Mouse (Mus musculus) cerebellum, adult (tissue): ENCODE measurements around the gene Ick.
"Not testable (repeated sequence)": the region's sequence is repeated elsewhere in the genome, so short reads cannot be mapped to it uniquely, and the experiment has no call there.

Source experiments
- ATAC-seq: cut with Nextera tagmentation; 2 replicates; pipeline ENCODE4 v1.9.2; 2017; ENCODE audit warnings: mild to moderate bottlenecking, moderate library complexity, mixed read lengths; ENCODE audit not compliant: insufficient number of reproducible peaks, low FRiP score, low TSS enrichment

Gene Ick

DNA sequence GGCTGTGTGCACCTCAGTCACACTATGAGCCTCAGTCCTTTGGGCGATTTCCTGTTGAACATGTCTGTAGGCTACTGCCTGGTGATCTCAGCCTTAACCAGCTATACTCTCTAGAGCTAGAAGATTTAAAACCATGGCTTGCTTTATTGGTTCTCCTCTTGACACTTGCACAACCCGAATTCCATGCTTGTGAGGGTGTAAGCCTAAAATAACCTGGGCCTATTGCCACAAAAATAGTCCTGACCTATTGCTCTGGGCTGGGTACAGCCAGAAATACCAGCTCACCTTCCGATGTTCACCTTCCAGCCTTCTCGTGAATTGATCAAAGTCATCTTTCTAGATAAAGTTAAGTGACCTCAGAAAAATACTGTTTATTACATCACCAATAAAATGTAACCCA, 30.5 kb downstream of the Ick start:
- no peak for ATAC-seq

DNA sequence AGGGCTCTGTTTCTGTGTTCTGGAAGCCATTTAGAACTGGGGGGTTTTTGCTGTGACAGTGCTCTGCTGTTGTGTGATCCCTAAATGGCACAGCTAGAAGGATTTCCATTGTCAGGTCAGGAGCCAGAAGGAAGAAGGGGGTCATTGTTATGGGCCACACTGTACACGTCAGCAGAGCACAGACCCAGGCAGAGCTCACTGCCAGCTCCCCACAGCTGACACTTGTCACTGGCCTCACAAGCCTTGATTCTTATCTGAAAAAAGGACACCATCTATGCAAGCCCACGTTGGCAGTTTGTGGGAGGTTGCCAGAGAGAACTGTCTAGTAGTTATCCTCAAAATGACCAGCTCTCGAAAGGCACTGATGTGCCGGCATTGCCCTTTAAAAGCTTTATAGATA, 37.1 kb downstream of the Ick start:
- no peak for ATAC-seq

DNA sequence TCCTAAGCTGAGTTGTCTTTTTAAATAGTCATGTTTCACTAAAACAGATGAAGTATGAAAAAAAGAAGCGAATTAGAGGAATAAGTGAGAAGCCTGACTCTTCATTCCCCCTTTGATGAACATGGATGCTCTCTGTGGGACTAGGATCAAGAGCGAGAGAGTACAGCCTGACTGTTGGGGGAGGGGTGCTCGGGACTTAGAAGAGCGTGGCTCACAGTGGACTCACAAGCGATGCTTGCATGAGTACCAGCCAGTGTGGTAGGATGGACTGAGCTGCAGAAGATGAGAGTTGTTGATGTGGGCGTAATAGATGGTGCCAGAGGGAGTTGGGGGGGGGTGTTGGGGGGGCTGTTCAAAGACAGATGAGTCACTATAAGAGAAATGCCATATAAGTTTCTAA, 37.6 kb downstream of the Ick start:
- no peak for ATAC-seq

DNA sequence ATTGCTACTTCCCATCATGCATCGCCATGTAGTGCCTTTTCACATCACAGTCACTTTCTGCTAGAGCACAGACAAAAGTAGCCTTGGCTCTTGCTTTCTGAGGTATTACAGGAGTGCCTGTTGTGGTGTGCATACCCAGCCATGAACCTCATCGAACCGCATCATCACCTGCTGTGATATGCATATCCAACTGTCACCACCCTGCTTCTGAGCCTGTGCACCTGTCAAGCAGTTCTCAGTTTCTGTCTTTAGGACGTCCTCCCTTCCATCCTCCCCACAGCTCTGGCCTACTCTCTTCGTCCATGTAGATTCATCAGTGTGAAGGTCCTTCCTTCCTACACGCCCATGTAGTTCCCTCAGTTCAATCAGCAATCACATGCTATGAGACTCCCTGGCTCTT, 39.2 kb downstream of the Ick start:
- ATAC-seq = no peak

DNA sequence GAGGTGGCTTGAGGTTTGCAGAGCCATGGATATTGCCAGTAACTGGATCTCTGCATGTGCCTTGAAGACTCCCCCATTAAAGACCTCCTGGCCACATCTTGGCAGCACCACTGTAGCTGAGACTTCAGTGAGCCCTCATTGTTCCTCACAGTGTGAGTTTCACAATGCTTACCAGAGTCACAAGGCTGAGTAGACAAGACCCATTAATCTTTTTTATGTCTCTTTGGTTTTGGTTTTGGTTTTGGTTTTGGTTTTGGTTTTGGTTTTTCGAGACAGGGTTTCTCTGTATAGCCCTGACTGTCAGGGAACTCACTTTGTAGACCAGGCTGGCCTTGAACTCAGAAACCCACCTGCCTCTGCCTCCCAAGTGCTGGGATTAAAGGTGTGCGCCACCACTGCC, 40.8 kb downstream of the Ick start:
- not testable (repeated sequence) for ATAC-seq

DNA sequence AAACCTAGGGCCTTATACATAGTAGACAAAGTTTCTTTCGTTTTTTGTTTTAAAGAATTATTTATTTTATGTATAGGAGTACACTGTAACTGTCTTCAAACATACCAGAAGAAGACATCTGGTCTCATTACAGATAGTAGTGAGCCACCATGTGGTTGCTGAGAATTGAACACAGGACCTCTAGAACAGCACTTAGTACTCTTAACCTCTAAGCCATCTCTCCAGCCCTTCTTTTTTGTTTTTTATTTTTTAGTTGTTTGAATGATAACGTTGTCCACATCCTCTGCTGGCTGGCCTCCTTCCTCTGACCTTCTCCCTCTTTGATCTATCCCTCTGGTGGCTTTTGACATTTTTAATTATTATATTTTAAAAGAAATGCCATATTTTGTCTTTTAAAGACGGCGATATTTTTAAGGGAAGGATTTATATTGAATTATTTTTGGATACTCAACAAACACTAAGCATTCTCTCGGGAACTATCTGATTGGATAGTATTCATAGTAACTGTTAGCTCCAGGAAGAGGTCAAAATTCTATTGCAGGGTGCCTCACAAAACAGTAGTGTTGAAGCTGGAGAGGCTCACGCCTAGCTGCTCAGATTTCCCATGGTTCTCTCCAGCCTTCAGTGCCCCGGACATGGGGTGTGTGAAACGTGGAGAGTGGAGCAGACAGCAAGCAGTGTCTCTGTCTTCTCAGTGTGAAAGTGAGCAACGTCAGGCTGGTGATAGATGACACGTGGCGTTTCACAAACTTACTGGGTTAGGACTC, 45.4 kb downstream of the Ick start:
- ATAC-seq = no peak

DNA sequence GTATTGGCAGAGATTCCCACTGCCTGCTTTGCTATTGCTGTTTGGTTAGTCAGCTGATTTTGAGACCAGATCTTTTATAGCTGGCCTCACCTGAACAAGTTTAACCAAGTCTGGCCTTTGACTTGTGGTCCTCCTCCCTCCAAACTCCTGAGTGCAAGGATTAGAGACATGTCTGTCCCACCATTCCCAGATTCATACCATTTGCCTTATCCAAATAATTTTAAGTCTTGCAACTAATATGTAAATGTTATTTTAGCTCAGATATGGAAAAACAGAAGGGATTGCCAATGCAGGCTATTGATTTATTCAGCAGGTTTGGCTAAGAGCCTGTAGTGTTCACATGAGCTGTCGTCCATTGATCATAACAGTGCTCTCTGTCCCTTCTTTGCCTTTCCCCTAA, 48.2 kb downstream of the Ick start:
- no peak for ATAC-seq

DNA sequence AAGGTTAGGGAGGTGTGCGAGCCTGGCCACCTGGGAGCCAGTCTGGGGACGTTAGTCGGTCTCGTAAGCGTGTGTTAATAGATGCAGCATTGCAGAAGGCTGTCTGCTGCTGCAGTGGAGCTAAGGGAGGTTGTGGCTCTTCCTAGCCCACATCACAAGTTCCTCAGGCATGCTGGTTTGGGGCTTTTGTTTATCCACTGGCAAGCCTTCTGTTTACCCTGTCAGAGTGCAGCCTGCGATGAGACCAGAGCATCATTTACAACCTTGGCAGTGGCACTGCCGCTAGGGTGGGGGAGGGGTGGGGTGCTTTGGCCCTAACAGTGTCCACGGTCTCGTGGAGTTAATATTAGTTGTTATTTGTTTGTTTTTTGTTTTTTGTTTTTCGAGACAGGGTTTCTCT, 54.3 kb downstream of the Ick start:
- no peak for ATAC-seq

DNA sequence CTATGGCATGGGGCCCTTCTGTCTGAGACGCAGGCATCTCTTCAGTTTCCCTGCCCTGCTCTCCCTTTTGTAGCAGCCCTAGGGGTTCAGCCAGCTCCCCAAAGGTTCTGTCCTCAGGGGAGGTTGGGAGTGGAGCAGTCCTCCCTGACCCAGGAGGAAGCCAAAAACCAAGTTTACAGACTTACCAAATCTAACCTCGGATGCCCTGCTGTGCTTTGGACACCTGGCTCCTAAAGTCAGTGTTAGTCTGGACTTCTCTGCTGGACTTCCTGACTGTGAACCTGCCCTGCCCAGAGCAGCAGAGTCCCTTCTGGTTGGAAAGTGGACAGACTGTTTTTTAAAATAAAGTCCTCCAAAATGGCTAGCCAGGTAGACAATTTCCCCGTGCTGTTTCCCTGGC, 55.7 kb downstream of the Ick start:
- no peak for ATAC-seq

DNA sequence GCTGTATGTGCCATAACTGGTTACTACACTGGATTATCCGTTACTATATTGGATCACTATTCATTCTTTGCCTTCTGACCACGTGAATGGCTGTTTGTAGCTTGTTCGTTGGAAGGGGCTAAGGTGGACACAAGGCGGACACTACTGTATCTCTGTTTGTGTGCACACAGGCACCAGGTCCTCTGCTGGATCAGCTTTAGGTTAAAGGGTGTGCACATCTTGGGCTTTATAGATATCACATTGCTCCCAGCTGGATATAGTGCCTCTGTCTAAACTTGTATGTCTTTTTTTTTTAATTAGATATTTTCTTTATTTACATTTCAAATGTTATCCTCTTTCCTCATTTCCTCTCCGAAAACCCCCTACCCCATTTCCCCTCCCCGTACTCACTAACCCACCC, 56.5 kb downstream of the Ick start:
- no peak for ATAC-seq

DNA sequence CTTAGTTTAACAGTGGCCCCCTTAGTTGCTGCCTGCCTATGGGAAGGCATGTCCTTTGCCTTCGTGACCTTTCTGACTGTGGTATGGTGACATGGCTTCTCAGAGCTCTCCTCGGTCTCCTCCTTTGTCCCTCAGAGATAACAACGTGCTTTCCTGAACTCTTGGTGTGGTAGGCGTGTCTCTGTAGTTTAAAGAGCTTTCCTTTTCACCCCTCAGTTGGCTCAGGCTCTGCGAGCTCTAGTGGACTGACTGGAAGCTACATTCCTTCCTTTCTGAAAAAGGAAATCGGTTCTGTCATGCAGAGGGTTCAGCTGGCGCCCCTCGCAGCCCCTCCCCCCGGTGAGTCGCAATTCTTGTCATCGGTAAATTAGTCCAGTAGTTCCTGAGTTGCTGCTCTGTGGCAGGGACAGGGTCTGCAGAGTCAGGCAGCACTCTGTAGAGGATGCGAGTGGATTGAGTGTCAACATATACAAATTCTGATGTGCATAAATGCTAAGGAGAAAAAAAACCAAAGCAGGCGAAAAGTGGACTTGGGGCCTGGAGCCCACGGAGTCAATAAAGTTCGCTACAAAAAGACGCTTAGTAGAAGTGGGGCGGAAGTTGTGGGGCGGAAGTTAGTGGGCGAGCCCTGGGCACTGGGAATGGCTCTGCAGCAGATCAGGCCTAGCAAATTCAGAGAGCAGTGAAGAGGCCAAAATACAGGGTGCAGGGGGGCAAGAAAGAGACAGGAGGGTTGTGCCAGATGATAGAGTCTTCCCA, 57.9 kb downstream of the Ick start:
- no peak for ATAC-seq

DNA sequence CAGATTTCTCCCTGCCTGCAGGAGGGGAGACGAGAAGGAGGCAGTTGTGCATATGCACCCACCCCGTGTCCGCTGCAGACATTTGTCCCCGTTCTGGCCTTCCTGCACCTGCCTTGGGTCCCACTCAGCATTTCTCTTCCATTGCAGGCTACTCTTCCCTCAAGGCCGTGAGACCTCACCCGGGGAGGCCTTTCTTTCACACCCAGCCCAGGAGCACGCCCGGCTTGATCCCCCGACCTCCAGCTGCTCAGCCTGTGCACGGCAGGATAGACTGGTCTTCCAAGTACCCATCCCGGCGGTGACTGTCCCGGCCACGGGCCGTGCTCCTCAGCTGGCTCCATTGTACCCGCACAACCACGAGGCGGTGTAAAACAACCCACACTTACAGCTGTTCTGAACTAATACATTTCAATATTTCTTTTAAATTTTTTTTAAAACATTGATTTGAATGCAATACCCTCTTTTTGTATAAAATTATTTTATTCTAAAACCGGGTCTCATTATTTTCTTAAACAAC, 58.5 kb downstream of the Ick start:
- ATAC-seq = no peak

DNA sequence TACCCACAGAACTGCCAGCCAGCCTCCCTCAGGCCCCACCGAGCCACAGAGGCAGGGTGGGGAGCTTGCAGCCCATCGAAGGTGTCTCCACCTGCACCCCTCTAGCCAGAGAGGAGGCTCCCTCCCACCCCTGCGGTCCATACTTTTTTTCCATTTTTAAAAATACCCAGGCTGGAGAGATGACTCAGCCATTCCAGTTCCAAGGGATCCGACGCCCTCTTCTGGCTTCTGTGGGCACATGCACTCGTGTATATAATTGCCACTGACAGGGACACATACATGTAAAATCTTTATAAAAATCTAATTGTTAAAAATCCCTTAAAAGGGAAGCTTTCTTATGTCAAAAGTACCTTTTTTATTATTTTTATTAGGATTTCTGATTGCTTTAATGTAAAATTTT, 59.9 kb downstream of the Ick start:
- no peak for ATAC-seq

DNA sequence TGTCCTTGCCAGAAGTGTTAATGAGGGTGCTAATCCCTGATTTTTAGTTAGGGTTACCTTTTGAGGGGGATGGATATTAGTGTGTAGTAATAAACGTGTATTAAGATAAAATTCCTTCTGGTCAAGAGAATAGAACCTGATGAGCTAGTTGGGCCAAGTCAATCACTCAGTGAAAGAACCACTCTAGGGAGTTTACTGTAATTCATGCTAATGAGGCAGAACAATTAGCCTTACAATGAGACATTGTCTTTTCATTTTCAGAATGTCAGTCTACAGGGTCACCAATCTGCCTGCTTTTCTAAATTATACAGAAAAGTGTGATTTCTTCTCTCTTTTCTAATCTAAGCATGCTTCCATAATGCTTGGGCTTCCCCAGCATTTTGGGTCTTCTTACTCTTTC, 65.0 kb downstream of the Ick start:
- no peak for ATAC-seq

DNA sequence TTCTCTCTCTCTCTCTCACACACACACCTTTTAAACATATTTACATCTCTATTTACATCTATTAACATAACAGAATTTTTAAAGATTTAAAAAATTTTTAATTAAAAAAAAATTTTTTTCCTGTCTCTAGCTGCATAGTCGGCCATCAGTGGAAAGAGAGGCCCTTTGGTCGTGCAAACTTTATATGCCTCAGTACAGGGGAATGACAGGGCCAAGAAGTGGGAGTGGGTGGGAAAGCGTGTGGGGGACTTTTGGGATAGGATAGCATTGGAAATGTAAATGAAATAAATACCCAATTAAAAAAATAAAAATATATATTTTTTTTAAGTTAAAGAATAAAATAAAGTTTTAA, 65.9 kb downstream of the Ick start:
- not testable (repeated sequence) for ATAC-seq

DNA sequence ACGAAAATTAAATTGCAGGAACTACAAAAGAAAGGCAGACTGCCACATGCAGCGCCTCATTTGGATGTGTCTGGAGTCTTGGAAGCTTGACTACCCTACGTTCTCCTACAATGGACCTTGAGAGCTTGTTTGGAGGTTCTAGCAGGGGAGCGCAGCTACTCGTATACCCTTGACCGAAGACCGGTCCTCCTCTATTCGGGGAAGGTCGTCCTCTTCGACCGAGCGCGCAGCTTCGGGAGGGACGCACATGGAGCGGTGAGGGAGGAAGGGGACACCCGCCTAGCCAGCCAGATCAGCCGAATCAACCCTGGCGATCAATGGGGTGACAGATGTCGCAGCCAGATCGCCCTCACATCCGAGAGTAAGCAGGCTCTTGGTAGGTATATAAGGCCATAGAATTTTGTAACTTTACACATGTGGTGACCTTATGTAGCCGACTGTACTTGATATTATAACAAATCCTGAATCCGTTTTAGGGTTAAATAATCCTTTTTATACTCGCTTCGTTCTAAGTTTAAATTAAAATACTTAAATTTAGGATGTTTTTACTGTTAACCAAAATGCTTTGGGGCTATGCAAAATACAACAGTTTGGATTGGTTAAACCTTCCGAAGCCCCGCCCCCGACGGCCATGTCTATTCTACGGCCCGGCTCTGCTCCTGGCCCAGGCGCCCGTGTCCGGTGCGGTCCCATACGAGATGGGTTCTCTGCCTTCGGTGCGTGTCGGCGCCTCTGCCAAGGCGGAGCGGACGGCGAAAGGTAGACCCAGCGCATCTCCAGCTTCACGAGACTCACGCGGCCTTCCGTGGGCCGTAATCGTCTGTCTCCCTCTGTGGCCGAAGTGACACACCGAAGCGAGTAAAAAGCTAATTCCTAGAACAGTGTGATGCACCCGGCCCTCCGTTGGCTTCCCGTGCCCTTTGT, 66.5 kb downstream of the Ick start:
- peak; percentile 97 for ATAC-seq

DNA sequence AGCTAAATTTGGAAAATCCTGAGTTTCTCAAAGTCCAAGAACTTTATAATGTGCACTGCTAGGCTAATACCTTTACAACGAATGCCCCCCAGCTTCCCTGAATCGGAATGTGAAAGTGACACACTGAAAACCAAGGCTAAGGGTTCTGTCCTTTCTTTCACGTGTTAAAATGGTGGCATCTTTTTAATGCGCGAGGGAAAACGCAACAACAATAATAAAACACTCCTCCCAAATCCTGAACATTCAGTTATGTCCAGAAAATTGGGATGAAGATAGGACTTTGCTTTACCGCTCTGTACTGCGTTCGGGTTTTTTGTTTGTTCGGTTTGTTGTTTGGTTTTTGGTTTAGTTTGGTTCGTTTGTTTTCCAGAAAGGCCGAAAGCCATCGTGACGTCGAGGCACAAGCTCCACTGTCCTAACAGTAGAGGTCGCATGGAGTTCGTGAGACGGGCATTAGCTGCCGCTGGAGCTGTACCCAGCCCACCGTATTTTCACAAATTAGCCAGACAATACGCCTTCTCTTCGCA, 67.3 kb downstream of the Ick start:
- ATAC-seq = peak; percentile 65

DNA sequence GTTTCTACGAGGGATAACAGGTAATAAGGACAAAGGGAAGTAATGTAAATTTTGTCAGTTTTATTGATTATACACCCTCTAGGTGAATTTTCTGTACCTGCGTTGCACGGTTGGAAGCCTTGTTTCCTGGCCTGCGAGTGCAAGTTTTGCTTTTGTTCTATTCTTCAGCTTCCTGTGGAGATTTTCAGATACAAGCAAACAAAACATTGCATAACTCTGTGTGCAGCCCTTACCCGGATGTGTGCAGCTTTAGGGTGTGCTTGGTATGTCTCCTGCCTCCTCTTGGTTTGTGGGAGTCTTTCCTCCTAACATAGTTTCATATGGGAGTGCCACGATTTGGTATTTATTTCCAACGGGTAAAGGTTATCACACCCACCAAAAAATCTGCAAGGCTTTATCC, 67.8 kb downstream of the Ick start:
- no peak for ATAC-seq

DNA sequence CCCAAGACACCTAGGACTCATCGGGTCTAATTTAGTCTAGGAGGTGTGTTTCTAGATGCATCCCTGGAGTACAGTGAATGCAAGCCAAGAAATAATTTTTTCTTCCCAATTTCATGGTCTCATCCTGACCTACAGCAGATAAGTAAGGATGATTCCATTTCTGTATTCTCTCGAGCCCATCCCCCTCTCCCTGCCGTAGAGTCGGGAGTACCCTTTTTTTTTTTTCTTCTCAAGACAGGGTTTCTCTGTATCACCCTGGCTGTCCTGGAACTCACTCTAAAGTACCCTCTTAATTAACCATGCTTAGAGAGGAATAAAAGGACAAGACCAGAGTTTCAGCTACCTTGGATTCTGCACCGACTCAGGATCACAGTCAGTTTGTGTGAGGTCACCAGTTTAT, 69.2 kb downstream of the Ick start:
- ATAC-seq = no peak

DNA sequence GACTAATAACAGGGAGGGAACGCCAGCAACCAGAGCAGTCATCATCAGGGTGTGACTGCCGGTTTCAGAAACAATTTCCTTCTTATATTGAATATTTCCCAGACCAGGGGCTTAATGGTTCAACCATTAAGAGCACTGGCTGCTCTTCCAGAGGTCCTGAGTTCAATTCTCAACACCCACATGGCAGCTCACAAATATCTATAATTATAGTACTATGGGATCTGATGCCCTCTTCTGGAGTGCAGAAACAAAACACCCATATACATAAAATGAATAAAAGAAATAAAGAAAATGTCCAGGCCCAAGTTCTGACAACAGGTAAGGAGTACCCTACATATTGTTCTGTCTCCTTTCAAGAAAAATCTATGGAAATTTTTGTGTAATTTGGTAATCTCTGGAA, 70.1 kb downstream of the Ick start:
- ATAC-seq = no peak

DNA sequence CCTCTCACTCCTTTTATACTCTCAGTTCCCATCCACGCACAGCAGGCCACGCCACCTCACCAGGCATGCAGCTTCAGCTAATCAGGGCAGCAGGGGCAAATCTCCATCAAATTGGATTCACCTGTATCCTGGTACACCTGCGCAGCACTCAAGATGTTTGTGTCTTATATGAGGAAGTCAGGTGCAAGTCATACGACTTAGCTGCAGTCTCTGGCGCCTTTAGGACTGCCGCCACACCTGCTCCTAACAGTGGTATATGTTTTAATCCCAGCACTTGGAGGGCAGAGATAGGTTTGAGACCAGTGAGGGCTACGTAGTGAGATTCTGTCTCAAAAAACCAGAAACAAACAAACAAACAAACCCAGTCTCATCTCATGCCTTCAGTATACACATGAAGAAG, 73.5 kb downstream of the Ick start, which contains the start of gene Gsta4:
Gsta4 (plus strand) TSS at position 301 of the 400 bp plus-strand sequence.
- ATAC-seq = not testable (repeated sequence)
